Mouse (Mus musculus): Measurements from ENCODE around the gene Bst1.

Gene Bst1

GRCm38 (mm10) chr5:43860670-43861431, 42.2 kb downstream of the Bst1 start:
- 80% methylated on average over 5 of the region's 5 CpGs for WGBS

- WGBS: 90% methylated on average over 6 of the region's 6 CpGs
Measured at GRCm38 (mm10) chr5:43863642-43864041, 45.0 kb downstream of the Bst1 start.

- WGBS: 32% methylated on average over 2 of the region's 2 CpGs
Measured at GRCm38 (mm10) chr5:43865316-43865715, 46.6 kb downstream of the Bst1 start.

GRCm38 (mm10) chr5:43868253-43868652, 49.6 kb downstream of the Bst1 start, which contains the start of gene Cd38:
Cd38 (plus strand) TSS chr5:43868553.

GRCm38 (mm10) chr5:43868711-43869600, 50.3 kb downstream of the Bst1 start:
- 17% methylated on average over 28 of the region's 28 CpGs for WGBS

- WGBS: 68% methylated on average over 1 of the region's 1 CpGs
Measured at GRCm38 (mm10) chr5:43871845-43872244, 53.2 kb downstream of the Bst1 start.

- WGBS: 90% methylated on average over 1 of the region's 1 CpGs
Measured at GRCm38 (mm10) chr5:43872652-43873051, 54.0 kb downstream of the Bst1 start.

GRCm38 (mm10) chr5:43882034-43882433, 63.3 kb downstream of the Bst1 start:
- 53% methylated on average over 3 of the region's 3 CpGs for WGBS

GRCm38 (mm10) chr5:43885060-43885820, 66.6 kb downstream of the Bst1 start:
- 38% methylated on average over 3 of the region's 3 CpGs for WGBS

GRCm38 (mm10) chr5:43892386-43892785, 73.7 kb downstream of the Bst1 start:
- 22% methylated on average over 1 of the region's 1 CpGs for WGBS

Data from cerebral cortex, adult 2 months (tissue).